In the genomic region with DNA sequence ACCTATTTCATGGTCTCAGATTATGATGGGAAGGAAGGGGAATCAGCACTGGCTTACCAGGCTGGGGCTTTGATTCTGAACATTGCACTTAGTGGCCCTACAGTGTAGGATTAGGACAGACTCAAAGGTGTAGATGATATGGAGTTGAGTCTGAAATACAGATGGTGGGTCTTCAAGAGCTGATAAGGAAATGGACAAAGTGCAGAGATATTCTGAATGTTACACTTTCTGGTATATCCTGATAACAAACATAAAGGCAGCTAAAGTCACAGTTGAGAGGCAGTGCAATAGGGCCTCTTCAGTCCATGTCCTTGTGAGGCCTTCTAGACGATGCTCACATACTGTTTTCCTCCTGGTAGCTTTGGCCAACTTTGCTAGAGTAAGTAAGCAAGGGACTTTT, we compare ENCODE assay signal across 28 mouse cellular contexts.
DNase-seq lines count a peak whose midpoint lies in the region; ATAC-seq and TF ChIP-seq lines count a peak whose summit lies in the region.
"Had no signal": no experiment of that assay in that cellular context is flagged by ENCODE, and none has a peak within 500 bp of the region (broad histone marks: within the 10 kb centered on the region; RNA-seq: fewer than 3 reads in every experiment).

No protein-coding gene starts in this region.

- WGBS in intestine, embryonic 16.5 days = 90% methylated on average over 1 of the region's 1 CpGs
- WGBS in intestine, embryonic 15.5 days = 81% methylated on average over 1 of the region's 1 CpGs
- WGBS in liver, embryonic 12.5 days (ENCODE audit: insufficient replicate concordance) = 50% methylated on average over 1 of the region's 1 CpGs
- 48% methylated on average over 1 of the region's 1 CpGs for WGBS in liver, postnatal 0 days (ENCODE audit: insufficient replicate concordance)
- 19% methylated on average over 1 of the region's 1 CpGs for WGBS in liver, embryonic 15.5 days (ENCODE audit: insufficient replicate concordance)
- 86% methylated on average over 1 of the region's 1 CpGs for WGBS in forebrain, embryonic 10.5 days

- no peak overlapping the region for H3K4me3 ChIP-seq in intestine, embryonic 16.5 days (ENCODE audit: low read length)
- H3K4me3 ChIP-seq in intestine, embryonic 15.5 days (replicated peaks) = no peak overlapping the region
- H3K4me3 ChIP-seq in liver, embryonic 12.5 days = no peak overlapping the region
- H3K4me3 ChIP-seq in liver, postnatal 0 days (ENCODE audit: low read depth, low read length) = no peak overlapping the region
- H3K4me3 ChIP-seq in liver, embryonic 15.5 days (replicated peaks) = no peak overlapping the region
- no peak overlapping the region for H3K4me3 ChIP-seq in forebrain, embryonic 10.5 days
- H3K4me3 ChIP-seq: embryonic facial prominence, embryonic 13.5 days; embryonic facial prominence, embryonic 15.5 days; erythroblast, embryonic 14.5 days; forebrain, embryonic 13.5 days; forebrain, embryonic 15.5 days had no signal

- H3K36me3 ChIP-seq in intestine, embryonic 16.5 days (ENCODE audit: control insufficient read depth, insufficient read depth, low read length) = no peaks in the 10 kb centered on the region
- no peaks in the 10 kb centered on the region for H3K36me3 ChIP-seq in intestine, embryonic 15.5 days
- no peaks in the 10 kb centered on the region for H3K36me3 ChIP-seq in liver, embryonic 12.5 days
- no peaks in the 10 kb centered on the region for H3K36me3 ChIP-seq in liver, postnatal 0 days (replicated peaks; ENCODE audit: insufficient read depth, low read length)
- H3K36me3 ChIP-seq in liver, embryonic 15.5 days (replicated peaks) = no peaks in the 10 kb centered on the region
- no peaks in the 10 kb centered on the region for H3K36me3 ChIP-seq in forebrain, embryonic 10.5 days (replicated peaks)
- H3K36me3 ChIP-seq: embryonic facial prominence, embryonic 13.5 days; embryonic facial prominence, embryonic 15.5 days; forebrain, embryonic 15.5 days; G1E had no signal

- ATAC-seq in intestine, embryonic 16.5 days = peak; percentile 48; the same call in 1 of the 2 replicates
- ATAC-seq in intestine, embryonic 15.5 days = no peak
- ATAC-seq in liver, embryonic 12.5 days = peak; percentile 83
- no peak; the same call in 1 of the 2 replicates for ATAC-seq in liver, postnatal 0 days
- peak; percentile 85 for ATAC-seq in liver, embryonic 15.5 days (ENCODE audit: insufficient read depth)
- ATAC-seq: activated CD4-positive, CD25-positive, alpha-beta regulatory T cell, adult 4 months; CD4-positive, CD25-positive, alpha-beta regulatory T cell, adult 4 months; forebrain, embryonic 13.5 days; forebrain, embryonic 15.5 days; Patski had no signal

- no peak for TF ChIP-seq CTCF in liver, postnatal 0 days (IDR thresholded peaks at IDR 0.05; ENCODE audit: low read depth)

- H3K27ac ChIP-seq in intestine, embryonic 16.5 days (ENCODE audit: low read length) = no peak overlapping the region
- H3K27ac ChIP-seq in intestine, embryonic 15.5 days = no peak overlapping the region
- no peak overlapping the region for H3K27ac ChIP-seq in liver, embryonic 12.5 days
- no peak overlapping the region for H3K27ac ChIP-seq in liver, postnatal 0 days (ENCODE audit: low read depth)
- no peak overlapping the region for H3K27ac ChIP-seq in liver, embryonic 15.5 days (replicated peaks)
- H3K27ac ChIP-seq in forebrain, embryonic 10.5 days = no peak overlapping the region
- H3K27ac ChIP-seq: embryonic facial prominence, embryonic 13.5 days; embryonic facial prominence, embryonic 15.5 days; forebrain, embryonic 13.5 days; forebrain, embryonic 15.5 days had no signal

- H3K4me1 ChIP-seq in intestine, embryonic 16.5 days (ENCODE audit: control insufficient read depth, insufficient read depth, low read length) = no peaks in the 10 kb centered on the region
- no peaks in the 10 kb centered on the region for H3K4me1 ChIP-seq in intestine, embryonic 15.5 days (replicated peaks)
- H3K4me1 ChIP-seq in liver, embryonic 12.5 days = no peaks in the 10 kb centered on the region
- H3K4me1 ChIP-seq in liver, postnatal 0 days (ENCODE audit: insufficient read depth) = no peaks in the 10 kb centered on the region
- no peaks in the 10 kb centered on the region; the same call in 1 of the 2 replicates for H3K4me1 ChIP-seq in liver, embryonic 15.5 days (replicated peaks)
- no peaks in the 10 kb centered on the region for H3K4me1 ChIP-seq in forebrain, embryonic 10.5 days
- H3K4me1 ChIP-seq: embryonic facial prominence, embryonic 13.5 days; embryonic facial prominence, embryonic 15.5 days; forebrain, embryonic 13.5 days; forebrain, embryonic 15.5 days had no signal

- no peak for TF ChIP-seq EP300 in liver, postnatal 0 days (IDR thresholded peaks at IDR 0.05; ENCODE audit: low read depth)

- no peaks in the 10 kb centered on the region for H3K9me3 ChIP-seq in intestine, embryonic 16.5 days (ENCODE audit: control insufficient read depth, low read length)
- H3K9me3 ChIP-seq in intestine, embryonic 15.5 days = no peaks in the 10 kb centered on the region
- peaks cover 3% of the 10 kb centered on the region; the same call in 1 of the 2 replicates for H3K9me3 ChIP-seq in liver, embryonic 12.5 days (replicated peaks)
- H3K9me3 ChIP-seq in liver, postnatal 0 days (ENCODE audit: low read length) = no peaks in the 10 kb centered on the region
- no peaks in the 10 kb centered on the region for H3K9me3 ChIP-seq in liver, embryonic 15.5 days (replicated peaks)
- no peaks in the 10 kb centered on the region for H3K9me3 ChIP-seq in forebrain, embryonic 10.5 days
- H3K9me3 ChIP-seq: embryonic facial prominence, embryonic 13.5 days; embryonic facial prominence, embryonic 15.5 days; forebrain, embryonic 13.5 days; forebrain, embryonic 15.5 days had no signal

- no peak for DNase-seq in liver, postnatal 0 days
- DNase-seq in right cerebral cortex, postnatal 4 days = no peak
- DNase-seq in forebrain, embryonic 10.5 days (ENCODE audit: extremely low spot score, low spot score) = no peak
- DNase-seq: adrenal gland, adult 2 months; adrenal gland, postnatal 10 days; adrenal gland, postnatal 25 days; B cell, adult 2 months; cerebellum, adult 11 months; cerebellum, adult 18-20 months; cerebellum, adult 8-10 months; cerebellum, adult 9-11 months; cerebellum, postnatal 14 days; cerebellum, postnatal 36 days; embryo, embryonic 11 days had no signal

- no peak overlapping the region for H3K4me2 ChIP-seq in intestine, embryonic 16.5 days (ENCODE audit: low read depth, low read length)
- H3K4me2 ChIP-seq in intestine, embryonic 15.5 days (replicated peaks) = no peak overlapping the region
- no peak overlapping the region for H3K4me2 ChIP-seq in liver, embryonic 12.5 days
- H3K4me2 ChIP-seq in liver, postnatal 0 days (ENCODE audit: low read depth, low read length) = no peak overlapping the region
- H3K4me2 ChIP-seq in liver, embryonic 15.5 days = no peak overlapping the region
- H3K4me2 ChIP-seq: embryonic facial prominence, embryonic 13.5 days; embryonic facial prominence, embryonic 15.5 days; forebrain, embryonic 13.5 days; forebrain, embryonic 15.5 days had no signal

- H3K27me3 ChIP-seq in intestine, embryonic 16.5 days (replicated peaks; ENCODE audit: control insufficient read depth, insufficient read depth, low read length) = no peaks in the 10 kb centered on the region
- H3K27me3 ChIP-seq in intestine, embryonic 15.5 days (replicated peaks) = no peaks in the 10 kb centered on the region
- H3K27me3 ChIP-seq in liver, embryonic 12.5 days (replicated peaks) = no peaks in the 10 kb centered on the region
- H3K27me3 ChIP-seq in liver, postnatal 0 days (ENCODE audit: insufficient read depth, low read length) = no peaks in the 10 kb centered on the region
- H3K27me3 ChIP-seq in liver, embryonic 15.5 days = no peaks in the 10 kb centered on the region
- H3K27me3 ChIP-seq in forebrain, embryonic 10.5 days (ENCODE audit: poor library complexity, severe bottlenecking) = no peaks in the 10 kb centered on the region
- H3K27me3 ChIP-seq: CH12.LX; embryonic facial prominence, embryonic 13.5 days; embryonic facial prominence, embryonic 15.5 days; forebrain, embryonic 13.5 days; forebrain, embryonic 15.5 days; Patski had no signal

- H3K9ac ChIP-seq in intestine, embryonic 16.5 days (ENCODE audit: low read depth, low read length) = no peak overlapping the region
- H3K9ac ChIP-seq in intestine, embryonic 15.5 days = no peak overlapping the region
- H3K9ac ChIP-seq in liver, embryonic 12.5 days = no peak overlapping the region
- H3K9ac ChIP-seq in liver, postnatal 0 days (replicated peaks) = no peak overlapping the region
- no peak overlapping the region for H3K9ac ChIP-seq in liver, embryonic 15.5 days
- H3K9ac ChIP-seq: embryonic facial prominence, embryonic 13.5 days; embryonic facial prominence, embryonic 15.5 days; forebrain, embryonic 13.5 days; forebrain, embryonic 15.5 days had no signal

Comparison
In these comparisons a context has a peak if more than half of its experiments do, and no peak if none do; other contexts are left out.
1. ATAC-seq: peak in intestine, embryonic 16.5 days (single experiment), liver, embryonic 12.5 days (single experiment) and liver, embryonic 15.5 days (single experiment); none in intestine, embryonic 15.5 days (single experiment) and liver, postnatal 0 days (single experiment).